Mouse (Mus musculus) midbrain, embryonic 15.5 days (tissue): ENCODE measurements around the gene Il1r2. TPM values are rescaled to one million over a fixed set of nuclear protein-coding genes. Genes with fewer than 3 reads are reported as not detected.

Experiments used
- ATAC-seq: fragments of 200-750 bp; cut with Nextera tagmentation; replicated peaks from 2 replicates; pipeline ENCODE4 v1.8.0; 2017; ENCODE audit warnings: moderate TSS enrichment
- H3K27ac ChIP-seq: fragments of 300-500 bp; sonication (generic); 2 replicates; pipeline ENCODE4 v1.5.1; 2015; ENCODE audit warnings: mild to moderate bottlenecking, inconsistent platforms
- H3K27me3 ChIP-seq: fragments of 300-500 bp; sonication (generic); replicated peaks from 2 replicates; pipeline ENCODE4 v1.6.1; 2015; ENCODE audit warnings: inconsistent platforms
- H3K36me3 ChIP-seq: fragments of 300-500 bp; sonication (generic); replicated peaks from 2 replicates; pipeline ENCODE4 v1.6.1; 2015; ENCODE audit warnings: inconsistent platforms
- H3K4me1 ChIP-seq: fragments of 300-500 bp; sonication (generic); 2 replicates; pipeline ENCODE4 v1.6.1; 2015; ENCODE audit warnings: inconsistent platforms
- H3K4me2 ChIP-seq: fragments of 300-500 bp; sonication (generic); 2 replicates; pipeline ENCODE4 v1.6.1; 2015; ENCODE audit warnings: inconsistent platforms, mild to moderate bottlenecking, moderate library complexity
- H3K4me3 ChIP-seq: fragments of 300-500 bp; sonication (generic); 2 replicates; pipeline ENCODE4 v1.5.1; 2015; ENCODE audit warnings: mild to moderate bottlenecking, inconsistent platforms
- H3K9ac ChIP-seq: fragments of 300-500 bp; sonication (generic); 2 replicates; pipeline ENCODE4 v1.6.1; 2015; ENCODE audit warnings: mild to moderate bottlenecking, inconsistent platforms
- H3K9me3 ChIP-seq: fragments of 300-500 bp; sonication (generic); 2 replicates; pipeline ENCODE4 v1.6.1; 2016; ENCODE audit warnings: inconsistent platforms
- WGBS: fragments of 180-500 bp; shearing (Covaris S2); methylation state at CpG from one replicate; pipeline ENCODE4 v1.1.7; 2015; ENCODE audit warnings: mixed read lengths; 5-methylcytosine and 5-hydroxymethylcytosine counted together
- polyA plus RNA-seq: library from polyadenylated mRNA; unstranded; fragments of >200 nt; fragmentation: Nextera tagmentation; extraction: Ambion mirVana; gene quantifications from 2 replicates; pipeline ENCODE4 v1.2.1, GENCODE M21; 2015

The Il1r2 gene
- polyA plus RNA-seq, 1 experiment from 2014 or later = 0.50 TPM

DNA sequence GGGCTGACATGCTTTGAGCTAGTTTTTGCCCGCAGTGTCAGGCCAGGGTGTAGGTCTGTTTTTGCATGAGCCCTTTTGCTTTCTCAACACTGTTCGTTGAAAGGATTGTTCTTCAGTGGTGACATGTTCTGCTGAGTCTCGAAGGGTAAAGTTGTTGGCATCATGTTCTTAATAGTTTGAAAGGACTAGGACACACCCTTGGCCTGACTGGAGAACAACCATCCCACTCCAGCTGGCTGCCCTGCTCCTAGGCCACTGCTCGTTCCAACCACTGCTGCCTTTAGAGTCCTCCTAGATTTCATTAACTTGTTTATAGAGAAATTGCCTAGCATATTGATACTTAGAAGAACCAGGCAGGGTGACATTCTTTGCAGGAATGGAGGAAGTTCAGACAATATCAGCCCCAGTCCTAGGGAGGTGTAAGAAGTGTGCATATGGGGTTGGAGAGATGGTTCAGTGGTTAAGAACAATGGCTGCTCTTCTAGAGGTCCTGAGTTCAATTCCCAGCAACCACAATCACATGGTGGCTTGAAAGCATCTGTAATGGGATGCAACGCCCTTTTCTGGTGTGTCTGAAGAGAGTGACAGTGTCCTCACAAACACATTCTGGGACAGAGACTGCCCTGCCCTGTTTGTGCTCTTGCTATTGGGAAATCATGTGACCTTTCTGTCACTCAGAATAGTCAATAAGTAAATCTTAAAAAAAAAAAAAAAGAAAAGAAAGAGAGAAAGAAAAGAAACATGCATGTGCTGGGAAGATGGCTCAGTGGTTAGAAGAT is 34.3 kb downstream of the Il1r2 start:
- no peaks in the 10 kb centered on the region for H3K4me1 ChIP-seq
- 76% methylated on average over 5 of the region's 5 CpGs for WGBS
- no peaks in the 10 kb centered on the region for H3K36me3 ChIP-seq
- no peak overlapping the region for H3K4me2 ChIP-seq
- H3K4me3 ChIP-seq = no peak overlapping the region
- no peaks in the 10 kb centered on the region for H3K27me3 ChIP-seq
- no peak for ATAC-seq
- no peaks in the 10 kb centered on the region for H3K9me3 ChIP-seq
- H3K27ac ChIP-seq = no peak overlapping the region
- no peak overlapping the region for H3K9ac ChIP-seq

DNA sequence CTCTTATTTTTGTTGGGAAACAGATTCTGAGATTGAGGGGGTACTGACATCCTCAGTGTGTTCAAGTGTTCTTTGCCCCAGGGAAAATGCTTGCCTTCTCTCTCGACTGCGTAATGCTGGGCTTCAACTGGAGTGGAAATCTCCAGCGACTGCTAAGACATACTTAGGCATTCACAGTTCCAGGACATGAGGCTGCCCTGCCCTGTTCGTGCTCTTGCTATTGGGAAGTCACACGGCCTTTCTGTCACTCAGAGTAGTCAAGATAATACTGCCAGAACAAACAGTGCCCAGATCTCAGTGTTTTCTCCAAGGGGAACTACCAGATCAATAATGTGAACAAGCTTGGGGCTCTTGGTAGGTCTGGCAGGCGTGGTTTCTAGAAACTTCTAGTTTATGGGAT is 35.9 kb downstream of the Il1r2 start:
- ATAC-seq = no peak
- no peak overlapping the region for H3K4me2 ChIP-seq
- H3K9me3 ChIP-seq = no peaks in the 10 kb centered on the region
- H3K36me3 ChIP-seq = no peaks in the 10 kb centered on the region
- no peaks in the 10 kb centered on the region for H3K27me3 ChIP-seq
- WGBS = 77% methylated on average over 6 of the region's 6 CpGs
- no peak overlapping the region for H3K4me3 ChIP-seq
- no peak overlapping the region for H3K9ac ChIP-seq
- H3K27ac ChIP-seq = no peak overlapping the region
- no peaks in the 10 kb centered on the region for H3K4me1 ChIP-seq

DNA sequence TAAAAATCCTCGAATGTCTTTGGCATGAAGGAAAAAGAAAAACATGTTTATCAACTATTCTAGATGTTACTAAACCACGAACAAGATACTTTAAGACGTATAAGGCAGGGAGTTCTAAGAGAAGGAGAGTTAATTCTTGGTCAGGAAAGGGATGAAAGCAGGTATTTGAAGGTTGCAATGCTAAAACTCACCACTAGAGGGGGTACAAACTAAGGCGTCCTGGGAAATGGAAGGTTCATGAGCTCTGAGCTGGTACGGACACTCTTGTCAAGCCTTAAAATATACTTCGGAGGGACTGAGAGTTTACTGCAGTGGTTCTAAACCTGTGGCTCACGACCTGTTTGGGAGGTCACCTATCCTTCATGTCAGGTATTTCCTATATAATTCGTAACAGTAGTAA is 41.4 kb downstream of the Il1r2 start:
- no peak for ATAC-seq
- no peaks in the 10 kb centered on the region for H3K9me3 ChIP-seq
- no peaks in the 10 kb centered on the region for H3K27me3 ChIP-seq
- no peak overlapping the region for H3K27ac ChIP-seq
- whole genome bisulfite sequencing = 49% methylated on average over 8 of the region's 8 CpGs
- no peaks in the 10 kb centered on the region for H3K4me1 ChIP-seq
- no peak overlapping the region for H3K4me2 ChIP-seq
- no peak overlapping the region for H3K4me3 ChIP-seq
- H3K9ac ChIP-seq = no peak overlapping the region
- H3K36me3 ChIP-seq = no peaks in the 10 kb centered on the region

DNA sequence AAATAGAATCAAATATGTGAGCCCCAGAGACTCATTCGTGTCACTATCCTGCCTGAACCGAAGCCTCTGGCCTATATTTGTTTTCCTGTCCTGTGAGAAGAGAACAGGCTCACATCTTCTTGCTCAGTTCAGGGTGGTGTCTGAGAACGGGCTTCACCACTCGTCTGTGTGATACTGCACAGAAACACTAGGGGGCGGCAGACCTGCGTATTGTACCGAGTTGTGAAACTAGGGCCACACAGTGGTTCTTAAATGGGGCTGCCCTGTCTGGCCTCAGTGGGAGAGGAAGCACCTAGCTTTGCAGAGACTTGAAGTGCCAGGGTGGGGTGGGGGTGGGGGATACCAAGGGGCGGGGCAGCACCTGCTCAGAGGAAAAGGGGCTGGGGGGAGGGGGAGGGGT is 42.5 kb downstream of the Il1r2 start:
- H3K27ac ChIP-seq = no peak overlapping the region
- no peaks in the 10 kb centered on the region for H3K27me3 ChIP-seq
- H3K36me3 ChIP-seq = no peaks in the 10 kb centered on the region
- H3K4me1 ChIP-seq = no peaks in the 10 kb centered on the region
- no peak overlapping the region for H3K4me2 ChIP-seq
- no peak for ATAC-seq
- H3K9me3 ChIP-seq = no peaks in the 10 kb centered on the region
- WGBS = 9% methylated on average over 8 of the region's 8 CpGs
- no peak overlapping the region for H3K4me3 ChIP-seq
- H3K9ac ChIP-seq = no peak overlapping the region

DNA sequence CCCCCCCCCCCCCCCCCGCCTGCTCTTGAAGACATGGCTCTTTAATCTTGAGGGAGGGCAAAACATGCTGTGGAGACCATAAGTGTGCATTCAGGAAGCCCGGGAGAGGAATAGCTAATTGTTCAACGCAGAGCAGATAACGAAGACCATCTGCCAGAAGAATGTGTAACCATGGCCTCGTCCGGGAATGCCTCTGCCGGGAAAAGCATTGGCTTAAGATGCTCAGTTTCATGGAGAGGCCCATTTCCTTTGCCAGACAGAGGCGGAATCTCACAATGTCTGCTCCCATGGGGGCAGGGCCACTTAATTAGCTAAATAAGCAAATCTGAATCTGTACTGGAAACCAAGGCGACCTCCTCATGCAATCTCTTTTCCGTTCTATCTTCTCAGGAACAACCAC is 43.7 kb downstream of the Il1r2 start:
- H3K9ac ChIP-seq = no peak overlapping the region
- 44% methylated on average over 9 of the region's 10 CpGs for WGBS
- H3K27me3 ChIP-seq = no peaks in the 10 kb centered on the region
- no peaks in the 10 kb centered on the region for H3K9me3 ChIP-seq
- H3K4me3 ChIP-seq = no peak overlapping the region
- no peaks in the 10 kb centered on the region for H3K36me3 ChIP-seq
- no peak overlapping the region for H3K4me2 ChIP-seq
- H3K4me1 ChIP-seq = no peaks in the 10 kb centered on the region
- ATAC-seq = no peak
- H3K27ac ChIP-seq = no peak overlapping the region

DNA sequence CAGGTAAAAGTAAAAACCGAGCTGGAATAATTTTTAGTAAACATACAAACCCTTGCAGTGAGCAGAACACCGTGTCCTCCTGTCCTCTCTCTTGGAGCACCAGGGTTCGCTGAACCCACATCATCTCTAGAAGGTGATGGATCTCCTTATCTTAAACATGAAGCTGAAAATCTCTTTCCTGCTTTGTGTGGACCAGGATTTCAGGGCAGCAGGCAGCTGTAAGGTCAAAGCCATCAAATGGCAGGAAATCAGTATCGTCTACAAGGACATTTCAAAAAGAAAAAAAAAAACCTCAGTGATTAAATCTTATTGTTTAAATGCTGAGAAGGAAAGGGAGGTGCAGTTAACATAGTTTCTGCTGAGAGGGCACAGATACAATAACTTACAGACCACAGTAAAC is 50.4 kb downstream of the Il1r2 start:
- H3K4me1 ChIP-seq = no peaks in the 10 kb centered on the region
- no peaks in the 10 kb centered on the region for H3K36me3 ChIP-seq
- H3K27ac ChIP-seq = no peak overlapping the region
- WGBS = 84% methylated on average over 4 of the region's 4 CpGs
- no peak overlapping the region for H3K4me3 ChIP-seq
- no peak overlapping the region for H3K9ac ChIP-seq
- H3K4me2 ChIP-seq = no peak overlapping the region
- ATAC-seq = no peak
- H3K27me3 ChIP-seq = no peaks in the 10 kb centered on the region
- H3K9me3 ChIP-seq = no peaks in the 10 kb centered on the region

DNA sequence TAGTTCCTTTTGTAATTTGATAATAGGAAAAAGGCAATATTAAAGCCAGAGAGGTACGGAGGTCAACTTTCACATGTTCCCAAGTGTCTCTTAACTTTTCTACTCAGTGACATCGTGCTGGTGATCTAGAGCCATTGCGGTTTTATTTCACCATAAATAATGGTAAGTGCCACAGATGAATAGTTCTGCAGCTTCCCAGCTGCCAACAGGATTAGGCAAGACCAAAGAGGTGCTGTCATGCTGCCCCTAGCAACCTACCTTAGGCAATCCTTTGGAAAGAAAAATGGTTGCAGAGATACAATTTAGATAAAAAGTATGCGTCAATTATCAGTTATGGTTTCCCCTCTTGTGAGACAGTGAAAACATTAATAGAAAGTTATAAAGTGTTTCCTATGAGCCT is 54.6 kb downstream of the Il1r2 start:
- H3K27ac ChIP-seq = no peak overlapping the region
- no peak overlapping the region for H3K4me3 ChIP-seq
- no peak overlapping the region for H3K9ac ChIP-seq
- no peak overlapping the region for H3K4me2 ChIP-seq
- H3K27me3 ChIP-seq = no peaks in the 10 kb centered on the region
- ATAC-seq = no peak
- no peaks in the 10 kb centered on the region for H3K4me1 ChIP-seq
- 83% methylated on average over 4 of the region's 4 CpGs for WGBS
- no peaks in the 10 kb centered on the region for H3K36me3 ChIP-seq
- no peaks in the 10 kb centered on the region for H3K9me3 ChIP-seq

DNA sequence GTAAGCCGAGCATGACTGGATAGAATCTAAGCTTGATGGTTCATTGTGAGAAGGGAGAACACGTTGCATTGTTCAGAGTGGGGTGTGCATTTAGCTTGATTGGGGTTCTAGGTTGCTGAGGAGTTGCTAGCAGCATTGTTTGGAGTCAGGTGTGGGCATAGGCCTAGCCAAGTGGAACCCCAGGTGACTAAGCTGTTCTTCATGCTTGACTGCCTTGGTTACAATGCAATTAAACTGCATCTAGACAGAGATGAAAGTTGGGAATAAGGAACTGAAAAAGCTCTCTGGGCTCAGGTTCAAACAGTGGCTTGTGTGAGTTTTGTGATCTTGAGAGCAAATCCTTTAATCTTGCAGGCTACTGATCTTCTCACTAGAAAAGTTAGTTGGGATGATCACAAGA is 55.4 kb downstream of the Il1r2 start:
- H3K9ac ChIP-seq = no peak overlapping the region
- no peaks in the 10 kb centered on the region for H3K9me3 ChIP-seq
- no peak overlapping the region for H3K4me2 ChIP-seq
- H3K4me3 ChIP-seq = no peak overlapping the region
- 67% methylated on average over 2 of the region's 2 CpGs for WGBS
- no peak overlapping the region for H3K27ac ChIP-seq
- H3K36me3 ChIP-seq = no peaks in the 10 kb centered on the region
- no peak for ATAC-seq
- H3K27me3 ChIP-seq = no peaks in the 10 kb centered on the region
- H3K4me1 ChIP-seq = no peaks in the 10 kb centered on the region

DNA sequence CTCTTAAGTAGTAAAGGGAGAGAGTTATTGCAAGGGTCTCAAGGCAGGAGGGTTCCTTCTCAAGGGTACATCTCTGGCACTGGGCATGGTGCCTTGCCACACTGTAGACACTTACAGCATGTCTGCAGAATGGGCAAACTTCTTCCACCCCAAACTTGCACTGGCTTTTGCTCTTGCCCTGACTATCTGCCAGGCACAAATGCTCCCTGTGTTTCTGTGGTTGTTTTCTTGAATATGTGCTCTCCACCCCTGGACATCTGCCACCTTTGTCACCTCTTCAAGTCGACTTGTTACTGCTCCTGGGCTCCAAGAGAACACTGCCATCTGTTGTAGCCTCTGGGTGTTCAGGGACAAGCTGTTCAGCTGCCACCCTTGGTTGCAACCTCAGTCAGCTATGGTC is 57.8 kb downstream of the Il1r2 start:
- ATAC-seq = no peak
- no peaks in the 10 kb centered on the region for H3K9me3 ChIP-seq
- H3K27me3 ChIP-seq = no peaks in the 10 kb centered on the region
- no peaks in the 10 kb centered on the region for H3K4me1 ChIP-seq
- H3K4me2 ChIP-seq = no peak overlapping the region
- no peak overlapping the region for H3K27ac ChIP-seq
- H3K9ac ChIP-seq = no peak overlapping the region
- no peaks in the 10 kb centered on the region for H3K36me3 ChIP-seq
- no peak overlapping the region for H3K4me3 ChIP-seq
- 35% methylated on average over 1 of the region's 1 CpGs for WGBS

DNA sequence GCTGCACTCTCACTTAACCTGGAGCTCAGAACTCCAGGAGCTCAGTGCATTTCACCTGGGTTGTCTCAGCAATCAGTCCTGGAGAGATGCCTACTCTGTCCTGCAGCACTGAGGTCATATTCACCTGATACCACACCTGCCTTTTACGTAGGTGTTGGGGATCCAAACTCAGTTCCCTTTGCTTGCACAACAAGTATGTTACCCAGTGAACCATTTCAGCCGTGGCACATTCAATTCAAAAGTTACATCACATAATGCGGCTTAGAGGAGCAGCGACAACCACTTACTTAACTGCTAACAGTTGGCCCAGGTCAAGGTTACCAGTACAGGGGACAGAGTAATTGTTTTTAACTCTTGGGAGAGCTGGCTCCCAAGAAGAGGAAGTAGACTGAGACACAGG is 58.8 kb downstream of the Il1r2 start:
- H3K27me3 ChIP-seq = no peaks in the 10 kb centered on the region
- ATAC-seq = no peak
- H3K4me1 ChIP-seq = no peaks in the 10 kb centered on the region
- no peak overlapping the region for H3K27ac ChIP-seq
- WGBS = 84% methylated on average over 4 of the region's 4 CpGs
- H3K4me3 ChIP-seq = no peak overlapping the region
- H3K4me2 ChIP-seq = no peak overlapping the region
- no peaks in the 10 kb centered on the region for H3K36me3 ChIP-seq
- no peaks in the 10 kb centered on the region for H3K9me3 ChIP-seq
- H3K9ac ChIP-seq = no peak overlapping the region

DNA sequence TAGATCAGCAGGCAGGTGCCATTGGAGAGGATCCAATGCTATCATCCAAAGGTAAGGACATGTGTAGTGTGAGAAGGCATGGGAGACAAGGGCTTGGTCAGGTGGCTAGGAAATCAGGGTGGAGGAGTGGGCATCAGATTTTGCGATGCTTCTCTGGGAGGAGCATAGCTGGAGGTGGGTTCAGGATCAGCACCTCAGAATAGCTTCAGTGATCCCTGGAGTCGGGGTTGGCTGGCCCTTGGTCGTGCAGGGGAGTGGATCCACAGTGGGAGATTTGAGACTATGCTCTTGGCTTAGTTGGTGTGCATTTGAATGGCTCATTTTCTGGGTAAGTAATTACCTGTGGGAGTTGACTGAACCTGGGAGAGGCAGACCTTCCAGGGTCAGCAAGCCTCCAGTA is 59.7 kb downstream of the Il1r2 start:
- ATAC-seq = no peak
- Histone ChIP-seq H3K4me3 (no peak overlapping the region), H3K27me3 (no peaks in the 10 kb centered on the region), H3K36me3 (no peaks in the 10 kb centered on the region), H3K27ac (no peak overlapping the region), H3K9ac (no peak overlapping the region), H3K4me1 (no peaks in the 10 kb centered on the region), H3K9me3 (no peaks in the 10 kb centered on the region), H3K4me2 (no peak overlapping the region)
- 56% methylated on average over 3 of the region's 3 CpGs for WGBS

DNA sequence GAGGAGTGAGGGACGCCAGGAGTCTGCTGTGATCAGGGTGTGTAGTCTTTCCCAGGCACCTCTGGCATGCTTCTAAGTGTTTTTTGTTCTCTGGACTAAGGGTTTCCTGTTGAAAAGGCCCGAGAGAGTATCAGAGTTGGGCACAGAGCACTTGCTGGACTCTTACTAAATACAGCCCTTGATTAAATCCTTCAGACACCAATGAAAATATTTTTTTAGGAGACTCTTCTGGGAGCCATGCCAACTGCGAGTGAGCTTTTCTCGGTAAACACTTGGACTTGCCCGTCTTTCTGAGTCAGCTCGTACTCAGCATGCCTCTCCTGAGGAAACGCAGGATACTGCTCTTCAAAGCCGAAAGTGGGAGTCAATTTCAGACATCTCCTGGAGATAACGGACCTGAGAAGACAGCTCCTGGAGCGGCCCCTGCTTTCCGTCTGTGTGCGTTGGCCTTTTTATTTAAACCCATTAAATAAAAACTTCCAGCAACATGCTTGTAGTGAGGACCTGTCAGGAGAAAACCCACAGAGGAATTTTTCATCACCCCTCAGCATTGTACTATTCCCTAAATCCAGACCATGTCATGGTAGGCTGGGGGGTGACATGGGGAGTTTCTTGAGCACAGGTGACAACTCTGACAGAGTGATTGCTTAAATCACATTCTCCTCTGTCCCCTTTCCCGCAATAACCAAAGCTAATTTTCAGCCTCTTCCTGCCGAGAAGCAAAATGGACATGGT is 66.1 kb downstream of the Il1r2 start:
- Histone ChIP-seq H3K4me2 (no peak overlapping the region), H3K9me3 (no peaks in the 10 kb centered on the region), H3K27me3 (no peaks in the 10 kb centered on the region), H3K4me1 (no peaks in the 10 kb centered on the region), H3K4me3 (no peak overlapping the region), H3K27ac (no peak overlapping the region), H3K9ac (no peak overlapping the region), H3K36me3 (no peaks in the 10 kb centered on the region)
- ATAC-seq = no peak
- WGBS = 68% methylated on average over 14 of the region's 14 CpGs

DNA sequence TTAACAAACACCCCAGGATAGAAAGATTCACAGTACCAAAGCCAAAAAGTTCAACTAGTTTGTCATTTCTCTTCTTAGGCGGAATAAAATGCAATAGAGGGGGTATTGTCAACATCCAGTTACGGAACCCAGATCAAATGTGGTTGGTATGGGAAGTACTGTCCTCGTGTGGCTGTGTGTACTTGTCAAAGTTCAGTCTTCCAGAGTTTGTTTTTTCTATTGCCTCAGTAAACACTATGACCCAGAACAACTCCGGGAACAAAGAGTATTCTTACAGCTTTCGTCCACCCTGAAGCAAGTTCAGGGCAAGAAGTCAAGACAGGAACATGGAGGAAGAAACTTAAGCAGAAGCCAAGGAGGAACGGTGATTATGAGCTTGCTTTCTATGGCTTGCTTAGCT is 82.2 kb downstream of the Il1r2 start:
- H3K4me3 ChIP-seq = no peak overlapping the region
- 87% methylated on average over 6 of the region's 6 CpGs for WGBS
- ATAC-seq = no peak

More for the DNA sequence above, 82.2 kb downstream of the Il1r2 start:
- no peaks in the 10 kb centered on the region for H3K27me3 ChIP-seq
- no peaks in the 10 kb centered on the region for H3K36me3 ChIP-seq
- H3K9ac ChIP-seq = no peak overlapping the region
- H3K27ac ChIP-seq = no peak overlapping the region
- no peaks in the 10 kb centered on the region for H3K9me3 ChIP-seq
- no peaks in the 10 kb centered on the region for H3K4me1 ChIP-seq
- no peak overlapping the region for H3K4me2 ChIP-seq
